Mouse (Mus musculus): Measurements from ENCODE around the gene Brd7. TPM values are rescaled to one million over a fixed set of nuclear protein-coding genes. Genes with fewer than 3 reads are reported as not detected.

Brd7 gene
- polyA plus RNA-seq (2012; rRNA removed): 18.6 and 28.5 TPM in 2 replicates

DNA sequence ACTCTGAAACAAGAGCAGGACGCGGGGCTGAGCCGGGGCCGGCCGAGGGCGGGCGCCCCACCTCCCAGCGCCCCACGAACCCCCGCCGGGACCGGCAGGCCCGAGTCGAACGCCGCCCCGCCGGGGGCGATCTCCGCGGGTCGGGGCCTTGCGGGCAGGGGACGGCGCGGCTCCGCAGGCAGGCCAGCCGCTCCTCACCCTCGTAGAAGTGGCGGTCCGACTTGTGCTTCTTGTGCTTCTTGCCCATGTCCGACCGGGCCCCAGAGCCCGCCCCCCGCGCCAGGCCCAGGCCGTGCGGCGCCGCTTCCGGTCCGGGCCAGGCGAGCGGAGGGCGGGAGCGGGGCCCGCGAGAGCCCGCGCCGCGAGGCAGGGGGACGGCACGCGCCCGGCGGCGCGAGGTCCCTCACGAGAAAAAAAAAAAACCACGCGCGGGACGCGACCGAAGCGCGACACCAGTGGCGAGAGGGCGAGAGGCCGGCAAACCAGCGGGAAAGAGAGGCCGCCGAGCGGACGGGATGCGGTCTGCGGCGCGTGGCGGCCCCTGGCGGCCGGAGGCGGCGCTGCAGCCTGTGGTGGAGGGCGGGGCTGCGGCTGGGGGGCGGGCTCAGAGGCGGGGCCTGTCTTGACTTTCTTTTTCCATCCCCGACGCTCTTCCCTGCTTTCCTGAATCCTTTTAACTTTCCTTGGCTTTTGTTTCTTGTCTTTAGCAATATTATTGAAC is at the start of gene Brd7:
Gene Brd7, minus strand, starts transcription at position 487 of the 721 bp plus-strand sequence.
- TF ChIP-seq CTCF (IDR thresholded peaks at IDR 0.05; ENCODE audit: insufficient read depth, low read length) (peak; percentile 39; the same call in 1 of the 2 replicates), POLR2A (IDR thresholded peaks at IDR 0.05; ENCODE audit: borderline replicate concordance, extremely low read depth, low read depth, low read length) (peak; percentile 25; the same call in 1 of the 2 replicates)
- Histone ChIP-seq H3K4me1 (ENCODE audit: control insufficient read depth, insufficient read depth, low read length) (peaks cover 5% of the 10 kb centered on the region), H3K4me3 (replicated peaks; ENCODE audit: extremely low read depth, low read depth, low read length) (peak within 1 kb of the TSS; percentile 99)
- WGBS: 1% methylated on average over 85 of the region's 91 CpGs
- peak; percentile 85 for DNase-seq

GRCm38 (mm10) chr8:88411461-88411860 is 49.5 kb upstream of the Brd7 start:
- Histone ChIP-seq H3K4me3 (replicated peaks; ENCODE audit: extremely low read depth, low read depth, low read length) (no peak overlapping the region), H3K4me1 (ENCODE audit: control insufficient read depth, insufficient read depth, low read length) (0 out of 2 replicates have a peak, but pooled peaks cover 2% of the 10 kb centered on the region)
- no peak for DNase-seq
- 76% methylated on average over 6 of the region's 6 CpGs for WGBS
- TF ChIP-seq POLR2A (IDR thresholded peaks at IDR 0.05; ENCODE audit: borderline replicate concordance, extremely low read depth, low read depth, low read length): no peak
- TF ChIP-seq CTCF (IDR thresholded peaks at IDR 0.05; ENCODE audit: insufficient read depth, low read length): no peak

DNA sequence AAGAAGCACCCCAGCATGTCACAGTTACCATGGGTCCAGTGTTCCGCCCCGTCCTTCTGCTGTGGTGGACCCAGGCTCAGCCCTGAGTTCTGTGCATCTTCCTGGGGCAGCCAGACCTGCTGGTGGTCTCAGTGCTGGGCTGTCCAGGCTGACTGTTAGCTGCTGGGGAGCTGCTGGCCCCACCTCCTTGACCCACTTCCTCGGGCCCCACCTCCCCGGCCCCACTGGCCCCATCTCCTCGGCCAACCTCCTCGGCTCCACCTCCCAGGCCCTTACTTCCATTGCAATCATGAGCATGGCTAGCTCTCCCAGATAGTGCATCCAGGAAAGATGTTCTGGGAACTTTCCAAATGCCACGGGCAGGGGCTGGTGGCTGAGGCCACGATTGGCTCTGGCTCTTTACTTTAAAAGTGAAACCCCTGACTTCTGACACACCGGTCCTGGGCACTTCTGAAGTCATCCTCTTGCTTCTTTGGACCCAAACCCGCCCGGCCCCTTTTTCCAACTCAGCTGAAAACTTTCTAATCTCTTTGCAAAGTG is 47.5 kb upstream of the Brd7 start:
- no peak overlapping the region for H3K4me3 ChIP-seq (replicated peaks; ENCODE audit: extremely low read depth, low read depth, low read length)
- TF ChIP-seq CTCF (IDR thresholded peaks at IDR 0.05; ENCODE audit: insufficient read depth, low read length) (no peak), POLR2A (IDR thresholded peaks at IDR 0.05; ENCODE audit: borderline replicate concordance, extremely low read depth, low read depth, low read length) (no peak)
- 39% methylated on average over 11 of the region's 11 CpGs for WGBS
- DNase-seq: no peak
- 0 out of 2 replicates have a peak, but pooled peaks cover 2% of the 10 kb centered on the region for H3K4me1 ChIP-seq (ENCODE audit: control insufficient read depth, insufficient read depth, low read length)

GRCm38 (mm10) chr8:88407716-88408115 is 45.7 kb upstream of the Brd7 start:
- WGBS: 88% methylated on average over 6 of the region's 6 CpGs
- TF ChIP-seq POLR2A (IDR thresholded peaks at IDR 0.05; ENCODE audit: borderline replicate concordance, extremely low read depth, low read depth, low read length) (no peak), CTCF (IDR thresholded peaks at IDR 0.05; ENCODE audit: insufficient read depth, low read length) (no peak)
- H3K4me1 ChIP-seq (ENCODE audit: control insufficient read depth, insufficient read depth, low read length): 0 out of 2 replicates have a peak, but pooled peaks cover 2% of the 10 kb centered on the region
- DNase-seq: no peak
- H3K4me3 ChIP-seq (replicated peaks; ENCODE audit: extremely low read depth, low read depth, low read length): no peak overlapping the region

DNA sequence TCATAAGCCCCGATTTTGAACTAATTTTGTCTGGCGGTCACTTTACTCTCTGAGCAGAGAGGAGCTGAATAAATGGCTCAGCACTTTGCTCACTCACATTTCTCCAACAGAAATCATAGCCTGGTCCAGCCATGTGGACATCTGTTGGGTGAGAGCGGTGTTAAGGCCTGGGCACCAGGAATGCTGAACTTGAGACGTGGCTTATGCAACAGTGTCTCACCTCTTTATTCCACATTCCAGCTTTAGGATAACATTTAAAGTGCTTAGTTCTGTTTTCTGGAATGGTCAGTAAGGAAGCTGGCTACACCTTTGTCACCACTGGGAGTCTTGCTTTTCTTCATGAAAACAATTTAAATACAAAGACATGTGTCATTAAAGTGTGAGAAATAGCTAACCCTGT is 36.1 kb upstream of the Brd7 start:
- 83% methylated on average over 4 of the region's 4 CpGs for WGBS
- Histone ChIP-seq H3K4me1 (ENCODE audit: control insufficient read depth, insufficient read depth, low read length) (no peaks in the 10 kb centered on the region), H3K4me3 (replicated peaks; ENCODE audit: extremely low read depth, low read depth, low read length) (no peak overlapping the region)
- no peak for TF ChIP-seq CTCF (IDR thresholded peaks at IDR 0.05; ENCODE audit: insufficient read depth, low read length)
- no peak for TF ChIP-seq POLR2A (IDR thresholded peaks at IDR 0.05; ENCODE audit: borderline replicate concordance, extremely low read depth, low read depth, low read length)
- DNase-seq: no peak

GRCm38 (mm10) chr8:88393298-88393697 is 31.3 kb upstream of the Brd7 start:
- Histone ChIP-seq H3K4me1 (ENCODE audit: control insufficient read depth, insufficient read depth, low read length) (no peaks in the 10 kb centered on the region), H3K4me3 (replicated peaks; ENCODE audit: extremely low read depth, low read depth, low read length) (no peak overlapping the region)
- TF ChIP-seq POLR2A (IDR thresholded peaks at IDR 0.05; ENCODE audit: borderline replicate concordance, extremely low read depth, low read depth, low read length) (no peak), CTCF (IDR thresholded peaks at IDR 0.05; ENCODE audit: insufficient read depth, low read length) (no peak)
- WGBS: 77% methylated on average over 3 of the region's 3 CpGs
- no peak for DNase-seq

- TF ChIP-seq POLR2A (IDR thresholded peaks at IDR 0.05; ENCODE audit: borderline replicate concordance, extremely low read depth, low read depth, low read length) (no peak), CTCF (IDR thresholded peaks at IDR 0.05; ENCODE audit: insufficient read depth, low read length) (peak; percentile 40)
- no peak for DNase-seq
- no peak overlapping the region for H3K4me3 ChIP-seq (replicated peaks; ENCODE audit: extremely low read depth, low read depth, low read length)
- 80% methylated on average over 1 of the region's 1 CpGs for WGBS
- H3K4me1 ChIP-seq (ENCODE audit: control insufficient read depth, insufficient read depth, low read length): no peaks in the 10 kb centered on the region
Observed at GRCm38 (mm10) chr8:88390749-88391148, 28.8 kb upstream of the Brd7 start.

DNA sequence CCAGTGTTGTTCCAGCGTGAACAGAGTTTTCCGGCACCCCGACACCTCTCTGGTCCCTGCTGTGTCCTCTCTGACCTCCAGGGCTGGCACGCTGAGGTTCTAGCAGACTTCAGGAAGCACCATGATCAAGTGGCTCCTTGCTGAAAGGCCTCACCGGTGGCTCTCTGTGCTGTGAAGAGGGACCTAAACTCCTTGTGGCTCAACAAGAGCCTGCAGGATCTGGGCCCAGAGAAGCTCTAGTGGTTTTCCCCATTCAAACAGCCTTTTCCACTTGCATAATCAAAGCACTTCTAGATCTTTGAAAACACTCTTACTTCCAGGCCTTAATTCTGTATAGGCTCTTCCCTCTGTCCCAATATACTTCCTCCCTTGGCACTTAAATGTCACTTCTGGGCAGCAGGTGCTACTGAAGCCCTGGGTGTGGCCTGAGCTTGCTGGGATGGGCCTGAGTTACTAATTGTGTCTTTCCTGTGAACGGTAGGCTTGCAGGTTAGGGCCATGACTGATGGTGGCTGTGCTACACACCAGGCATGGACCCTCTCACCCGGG is 26.8 kb upstream of the Brd7 start:
- TF ChIP-seq CTCF (IDR thresholded peaks at IDR 0.05; ENCODE audit: insufficient read depth, low read length) (no peak), POLR2A (IDR thresholded peaks at IDR 0.05; ENCODE audit: borderline replicate concordance, extremely low read depth, low read depth, low read length) (no peak)
- 61% methylated on average over 7 of the region's 7 CpGs for WGBS
- Histone ChIP-seq H3K4me1 (ENCODE audit: control insufficient read depth, insufficient read depth, low read length) (no peaks in the 10 kb centered on the region), H3K4me3 (replicated peaks; ENCODE audit: extremely low read depth, low read depth, low read length) (peak overlapping the region; percentile 35)
- peak; percentile 42 for DNase-seq

DNA sequence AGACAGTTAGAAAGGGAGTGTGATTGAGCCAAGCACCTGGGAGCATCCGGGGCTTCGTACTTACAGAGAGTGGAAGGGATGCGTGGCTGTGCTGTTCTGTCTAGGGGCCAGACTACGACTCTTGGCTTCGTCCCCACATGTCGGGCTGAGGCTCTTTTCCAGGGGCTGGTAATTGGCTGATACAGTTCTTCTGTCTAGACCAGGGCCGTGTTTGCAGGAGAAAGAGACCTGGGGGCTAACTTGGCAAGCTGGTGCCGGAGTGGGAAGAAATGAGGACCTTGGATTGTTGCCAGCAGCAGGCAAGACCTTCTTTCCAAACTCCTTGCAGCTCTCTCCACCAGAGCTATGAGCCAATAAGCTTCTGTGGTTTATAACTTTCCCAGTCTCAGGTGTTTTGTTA is 25.9 kb upstream of the Brd7 start:
- H3K4me1 ChIP-seq (ENCODE audit: control insufficient read depth, insufficient read depth, low read length): no peaks in the 10 kb centered on the region
- TF ChIP-seq POLR2A (IDR thresholded peaks at IDR 0.05; ENCODE audit: borderline replicate concordance, extremely low read depth, low read depth, low read length) (no peak), CTCF (IDR thresholded peaks at IDR 0.05; ENCODE audit: insufficient read depth, low read length) (no peak)
- 60% methylated on average over 8 of the region's 8 CpGs for WGBS
- H3K4me3 ChIP-seq (replicated peaks; ENCODE audit: extremely low read depth, low read depth, low read length): peak overlapping the region; percentile 26
- no peak for DNase-seq
